Mouse (Mus musculus) thymus, postnatal 25 days (tissue): ENCODE data around the gene Amotl2.

ENCODE experiments used
- DNase-seq: peaks from one replicate; pipeline ENCODE4 v3.0.0; 2022

The Amotl2 gene

GRCm38 (mm10) chr9:102719936-102720566 is 3.6 kb downstream of the Amotl2 start:
- no peak for DNase-seq

- no peak for DNase-seq
These were observed 4.2 kb downstream of the Amotl2 start for GRCm38 (mm10) chr9:102720567-102721167.

GRCm38 (mm10) chr9:102721406-102721978 is 5.0 kb downstream of the Amotl2 start:
- no peak for DNase-seq

DNA sequence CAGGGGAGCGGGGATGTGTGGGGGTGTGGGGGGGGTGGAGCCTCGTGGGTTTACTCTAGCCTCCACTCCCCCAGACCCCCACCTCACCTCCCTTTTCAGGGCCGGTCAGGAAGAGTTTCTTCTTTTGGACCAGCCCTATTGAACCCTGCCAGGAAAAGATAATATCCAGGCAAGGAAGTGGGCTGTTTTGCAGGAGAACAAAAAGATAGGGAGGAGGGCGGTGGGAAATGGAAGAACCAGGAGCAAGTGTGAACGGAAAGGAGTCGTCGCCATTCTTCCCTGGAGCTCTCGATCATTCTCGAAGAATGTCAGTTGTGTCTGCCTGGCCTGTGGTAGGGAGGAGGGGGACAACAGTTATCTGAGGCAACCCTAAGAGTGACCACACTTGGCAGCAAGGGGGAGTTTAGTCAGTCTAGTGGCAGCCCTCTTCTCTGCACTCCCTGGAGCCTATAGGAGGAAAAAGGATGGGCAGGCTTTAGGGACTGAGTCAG is 5.6 kb downstream of the Amotl2 start:
- no peak for DNase-seq

DNA sequence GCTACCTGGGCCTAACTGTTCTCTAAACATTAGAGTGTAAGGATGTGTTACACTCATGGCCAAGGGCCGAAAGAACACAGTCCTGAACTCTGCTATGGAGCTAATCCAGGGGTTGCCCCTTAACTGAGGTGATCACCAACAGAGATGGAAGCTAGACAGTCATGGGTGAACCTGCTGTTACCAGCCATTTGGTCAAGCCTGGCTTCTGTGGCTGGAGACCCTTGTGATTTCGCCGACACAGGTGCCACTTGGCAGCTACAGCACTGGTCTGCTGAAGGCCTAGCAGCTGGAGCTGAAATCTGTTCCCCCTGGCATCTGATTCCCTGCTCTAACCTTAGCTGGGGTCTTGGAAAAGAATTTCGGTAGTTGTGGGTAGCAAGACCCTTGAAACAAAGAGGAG is 6.3 kb downstream of the Amotl2 start:
- no peak for DNase-seq

- DNase-seq, result no peak
These were observed 6.8 kb downstream of the Amotl2 start for GRCm38 (mm10) chr9:102723241-102723709.

DNA sequence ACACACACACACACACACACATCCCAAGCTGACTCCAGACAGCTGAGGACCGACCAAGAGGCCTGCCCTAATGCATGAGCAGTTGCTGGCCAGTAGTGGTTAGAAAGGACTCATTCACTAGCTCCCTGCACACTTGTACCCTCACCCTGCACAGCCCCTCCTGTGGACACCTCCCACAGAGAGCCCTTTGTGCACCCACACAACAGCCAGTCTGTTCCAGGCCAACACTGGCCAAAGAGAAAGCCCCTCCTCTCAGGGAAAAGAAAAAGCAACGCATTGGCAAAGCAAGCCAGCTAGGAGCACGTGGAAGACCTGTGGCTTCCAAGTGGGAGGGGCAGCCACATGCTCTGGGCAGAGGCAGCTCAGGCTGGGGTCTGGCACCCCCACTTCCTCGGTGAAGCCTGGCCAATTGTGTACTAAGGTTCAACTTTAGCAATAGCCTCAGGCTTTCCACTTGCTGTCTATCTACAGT is 7.6 kb downstream of the Amotl2 start:
- DNase-seq, result no peak

DNA sequence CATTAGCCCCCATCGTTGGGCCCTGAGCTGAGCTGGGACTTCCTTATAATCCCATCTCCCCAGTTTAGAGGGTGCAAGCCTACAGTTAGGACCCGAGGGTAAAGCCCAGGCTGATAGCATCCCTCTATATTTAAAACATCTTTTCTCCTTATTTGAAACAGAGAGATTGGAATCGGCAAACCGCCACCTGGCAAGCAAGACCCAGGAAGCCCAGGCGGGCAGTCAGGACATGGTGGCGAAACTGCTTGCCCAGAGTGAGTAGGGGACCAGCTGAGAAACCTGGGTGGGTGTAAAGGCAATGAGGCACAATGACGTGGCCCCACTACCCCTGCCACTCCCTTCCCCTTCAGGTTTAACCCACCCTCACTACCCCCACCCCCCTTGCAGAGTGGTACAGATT is 8.5 kb downstream of the Amotl2 start:
- DNase-seq, result no peak

- DNase-seq, result no peak
These were observed 9.6 kb downstream of the Amotl2 start for GRCm38 (mm10) chr9:102725958-102726654.

- DNase-seq, result no peak
These were observed 10.3 kb downstream of the Amotl2 start for GRCm38 (mm10) chr9:102726811-102727210.

- no peak for DNase-seq
These were observed 11.4 kb downstream of the Amotl2 start for GRCm38 (mm10) chr9:102727662-102728468.

GRCm38 (mm10) chr9:102728469-102728747 is 11.9 kb downstream of the Amotl2 start:
- DNase-seq, result no peak

- DNase-seq, result no peak
These were observed 12.8 kb downstream of the Amotl2 start for GRCm38 (mm10) chr9:102729093-102729845.

GRCm38 (mm10) chr9:102729876-102730413 is 13.5 kb downstream of the Amotl2 start:
- DNase-seq, result no peak

GRCm38 (mm10) chr9:102731044-102731471 is 14.6 kb downstream of the Amotl2 start:
- no peak for DNase-seq

GRCm38 (mm10) chr9:102731574-102732175 is 15.2 kb downstream of the Amotl2 start:
- no peak for DNase-seq

DNA sequence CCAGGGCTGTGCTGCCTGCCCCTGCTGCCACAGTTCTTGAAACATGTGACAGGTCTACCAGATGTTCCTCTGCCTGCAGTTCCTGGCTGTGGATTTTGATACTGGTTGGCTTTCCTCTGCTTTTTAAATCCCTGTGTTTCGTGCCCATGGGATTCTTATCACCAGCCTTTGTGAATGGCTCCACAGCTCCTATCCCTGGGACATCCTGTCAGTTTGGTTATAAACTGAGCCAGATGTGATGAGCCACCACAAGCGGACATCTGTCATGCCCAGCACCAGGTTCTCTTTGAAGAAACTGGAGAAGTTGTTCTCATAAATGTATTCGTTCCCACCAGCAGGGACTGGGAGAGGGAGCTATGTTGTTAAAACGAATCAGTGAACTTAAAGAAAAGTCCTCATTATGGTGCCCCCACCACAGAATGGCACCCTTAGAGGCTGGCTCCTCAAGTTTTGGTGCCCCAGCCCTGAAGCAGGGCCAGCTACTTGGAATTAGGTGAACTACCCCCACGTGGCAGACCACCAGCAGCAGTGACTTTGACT is 15.9 kb downstream of the Amotl2 start:
- DNase-seq, result no peak

GRCm38 (mm10) chr9:102733459-102733858 is 17.0 kb downstream of the Amotl2 start:
- DNase-seq, result no peak

DNA sequence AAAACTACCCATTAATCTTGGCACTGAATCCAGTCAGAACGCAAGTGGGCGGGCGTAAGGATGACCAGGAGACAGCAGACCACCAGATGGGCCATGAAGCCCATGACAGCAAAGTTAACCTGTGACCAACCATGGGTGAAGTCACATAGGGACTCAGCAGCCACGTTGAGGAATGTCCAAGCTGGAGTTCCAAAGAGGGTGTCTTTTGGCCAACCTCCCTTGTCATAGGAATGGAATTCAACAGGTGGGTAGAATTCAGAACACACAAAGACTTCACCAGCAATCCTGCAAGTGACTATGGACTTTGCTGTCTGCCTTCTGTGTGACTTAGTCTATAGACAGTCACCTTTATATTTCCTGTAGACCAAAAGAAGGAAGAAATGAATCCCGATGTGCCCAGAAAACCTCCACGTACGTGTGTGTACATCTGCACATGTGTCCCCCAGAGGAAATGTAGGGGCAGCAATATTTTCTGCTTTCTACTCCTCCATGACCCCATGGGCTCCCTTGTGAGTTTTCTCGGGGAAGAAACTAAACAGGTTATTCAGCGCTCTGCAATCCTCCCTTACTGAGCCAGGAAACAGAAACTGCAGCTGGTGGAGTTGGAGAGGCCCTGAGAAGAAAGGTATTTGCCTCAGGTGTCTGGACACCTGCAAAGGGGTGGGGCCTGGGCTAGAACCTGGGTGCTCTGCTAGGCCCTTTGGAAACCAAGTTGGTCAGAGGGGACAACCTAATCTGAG is 17.7 kb downstream of the Amotl2 start:
- DNase-seq, result no peak

- no peak for DNase-seq
These were observed 18.2 kb downstream of the Amotl2 start for GRCm38 (mm10) chr9:102734739-102735075.
